Mouse (Mus musculus) monocyte, adult 5-6 weeks (primary cell): ENCODE measurements around the gene Cd300lg. TPM values are rescaled to one million over a fixed set of nuclear protein-coding genes. Genes with fewer than 3 reads are reported as not detected.
A peak's percentile ranks its signal among the peaks of the same experiment; 100 is the strongest.

Source experiments
- ATAC-seq: fragments of 153-309, 156-312 bp; replicated peaks from 2 replicates; pipeline ENCODE4 v1.8.0; 2017; ENCODE audit warnings: mild to moderate bottlenecking; ENCODE audit not compliant: low TSS enrichment, insufficient number of reproducible peaks, severe bottlenecking, poor library complexity, low FRiP score
- total RNA-seq: library from RNA; stranded (forward); fragments of 200-1000, 200-491, 200-594 nt; gene quantifications from 3 replicates; pipeline ENCODE4 v1.2.3, GENCODE M21; 2017

Gene Cd300lg
- total RNA-seq, 1 experiment from 2014 or later: 8.0 TPM

DNA sequence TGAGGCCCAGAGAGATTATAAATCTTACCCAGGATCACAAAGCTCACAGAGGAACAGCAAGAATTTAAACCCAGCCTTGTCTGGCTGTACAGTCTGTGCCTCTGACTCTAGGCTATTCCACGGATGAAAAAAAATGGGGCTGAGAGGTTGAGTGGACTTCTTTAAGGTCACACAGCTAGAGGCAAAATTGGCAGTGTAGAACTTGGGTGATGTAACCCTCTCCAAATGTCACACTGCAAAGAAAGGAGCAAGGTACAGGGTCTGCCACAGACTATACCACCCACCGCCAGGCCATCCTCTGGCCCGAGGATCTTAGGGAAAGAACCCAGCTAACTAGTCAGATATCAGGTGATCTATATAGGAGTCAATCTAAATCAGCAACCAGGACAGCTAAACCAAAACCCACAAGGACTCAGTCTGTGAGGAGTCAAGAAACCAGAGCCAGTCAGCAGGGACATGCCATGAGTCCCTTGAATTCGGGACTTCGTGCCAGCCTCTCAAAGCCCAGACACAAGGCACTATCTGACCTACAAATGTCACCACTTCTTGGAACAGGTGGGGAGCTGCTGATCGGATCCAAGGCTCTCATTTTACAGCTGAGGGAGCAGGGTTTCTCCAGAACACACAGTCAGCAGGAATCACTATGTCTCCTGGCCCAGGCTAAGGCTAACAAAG is 17.1 kb upstream of the Cd300lg start:
- ATAC-seq: no peak

DNA sequence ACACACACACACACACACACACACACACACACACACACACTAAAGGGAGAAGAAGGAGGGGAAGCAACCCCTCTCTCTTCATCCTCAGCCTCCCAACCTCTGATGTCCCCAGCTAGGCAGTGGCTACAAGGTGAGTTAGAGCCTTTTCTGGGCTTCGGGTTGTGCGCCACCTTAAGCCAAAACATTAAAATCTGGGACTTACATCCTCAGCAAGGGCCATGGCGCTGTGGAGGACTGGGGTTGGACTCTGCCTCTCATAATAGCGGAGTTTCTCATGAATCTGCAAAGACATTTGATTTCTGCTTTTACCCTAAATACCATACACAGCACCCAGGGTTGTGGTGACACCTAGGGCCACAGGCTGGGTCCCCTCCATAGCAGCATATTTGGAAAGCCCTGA is 16.4 kb upstream of the Cd300lg start:
- ATAC-seq: no peak

DNA sequence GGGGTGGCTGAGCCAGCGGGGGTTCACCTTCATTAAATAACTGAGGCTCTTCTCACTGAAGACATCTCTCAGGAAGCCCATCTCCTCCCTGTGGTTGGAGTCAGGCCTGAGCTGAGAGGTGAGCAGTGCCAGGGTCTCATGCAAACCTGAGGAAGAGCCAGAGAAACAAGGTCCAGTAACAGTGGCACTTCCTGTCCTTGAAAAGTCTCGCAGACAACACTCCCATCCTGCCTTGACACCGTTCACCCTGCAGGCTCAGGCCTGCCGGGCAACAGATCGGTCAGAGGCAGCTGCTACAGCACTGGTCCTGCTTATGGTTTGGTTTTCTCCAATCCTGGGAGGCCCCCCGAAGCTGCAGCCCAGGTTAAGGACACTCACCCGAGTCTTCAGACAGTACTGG is 16.0 kb upstream of the Cd300lg start:
- no peak for ATAC-seq

GRCm38 (mm10) chr11:102025991-102026660 is 15.2 kb upstream of the Cd300lg start:
- no peak for ATAC-seq

GRCm38 (mm10) chr11:102026694-102027360 is 14.5 kb upstream of the Cd300lg start:
- no peak for ATAC-seq

- ATAC-seq: no peak
Observed at GRCm38 (mm10) chr11:102027361-102028017, 13.8 kb upstream of the Cd300lg start.

- no peak for ATAC-seq
Observed at GRCm38 (mm10) chr11:102028087-102028816, 13.1 kb upstream of the Cd300lg start, which contains the start of gene Mpp3. Gene Mpp3, minus strand, starts transcription at chr11:102028461.

DNA sequence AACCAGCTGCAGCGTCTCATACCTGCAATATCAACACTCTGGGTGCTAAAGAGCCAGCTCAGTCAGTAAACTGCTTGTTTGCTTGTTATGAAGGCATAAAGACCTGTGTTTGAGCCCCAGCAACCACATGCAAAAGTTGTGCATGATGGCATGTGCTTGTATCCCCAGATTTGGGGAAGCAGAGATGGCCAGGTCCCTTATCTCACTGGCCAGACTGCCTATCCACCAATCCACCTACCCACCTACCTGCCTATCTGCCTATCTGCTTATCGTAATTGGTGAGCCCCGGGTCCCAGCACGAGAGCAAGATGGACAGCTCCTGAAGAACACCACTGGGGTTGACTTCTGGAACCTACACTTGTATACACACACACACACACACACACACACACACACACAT is 12.0 kb upstream of the Cd300lg start:
- no peak for ATAC-seq

- ATAC-seq: no peak
Observed at GRCm38 (mm10) chr11:102029966-102030365, 11.3 kb upstream of the Cd300lg start.

- ATAC-seq: no peak
Observed at GRCm38 (mm10) chr11:102031149-102031548, 10.2 kb upstream of the Cd300lg start.

- no peak for ATAC-seq
Observed at GRCm38 (mm10) chr11:102033055-102033591, 8.2 kb upstream of the Cd300lg start.

GRCm38 (mm10) chr11:102034887-102035286 is 6.4 kb upstream of the Cd300lg start:
- no peak for ATAC-seq

- no peak for ATAC-seq
Observed at GRCm38 (mm10) chr11:102035456-102035960, 5.8 kb upstream of the Cd300lg start.

GRCm38 (mm10) chr11:102036336-102036735 is 5.0 kb upstream of the Cd300lg start:
- ATAC-seq: no peak

DNA sequence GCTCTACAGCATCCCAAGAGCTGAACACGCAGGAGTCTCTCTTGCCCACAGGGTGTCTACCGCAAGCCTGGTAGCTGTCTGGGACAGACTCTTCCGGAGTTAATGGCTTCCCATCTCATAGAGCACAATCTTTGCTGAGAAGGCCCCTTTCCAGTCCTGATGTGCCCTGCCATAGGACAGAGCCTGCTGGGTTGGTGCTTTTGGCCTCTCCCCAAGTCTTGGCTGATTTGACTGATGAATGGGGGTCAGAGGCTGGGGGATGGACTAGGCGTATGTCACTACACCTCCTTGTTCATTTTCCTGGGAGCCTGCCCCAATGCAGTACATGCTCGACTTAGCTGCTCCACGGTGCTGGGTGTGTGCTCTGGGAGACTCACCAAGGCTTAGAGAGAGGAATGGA is 3.5 kb upstream of the Cd300lg start:
- ATAC-seq: no peak

- no peak for ATAC-seq
Observed at GRCm38 (mm10) chr11:102039487-102040137, 1.7 kb upstream of the Cd300lg start.

- peak; percentile 94 for ATAC-seq
Observed at GRCm38 (mm10) chr11:102040138-102040524, 1.2 kb upstream of the Cd300lg start.

DNA sequence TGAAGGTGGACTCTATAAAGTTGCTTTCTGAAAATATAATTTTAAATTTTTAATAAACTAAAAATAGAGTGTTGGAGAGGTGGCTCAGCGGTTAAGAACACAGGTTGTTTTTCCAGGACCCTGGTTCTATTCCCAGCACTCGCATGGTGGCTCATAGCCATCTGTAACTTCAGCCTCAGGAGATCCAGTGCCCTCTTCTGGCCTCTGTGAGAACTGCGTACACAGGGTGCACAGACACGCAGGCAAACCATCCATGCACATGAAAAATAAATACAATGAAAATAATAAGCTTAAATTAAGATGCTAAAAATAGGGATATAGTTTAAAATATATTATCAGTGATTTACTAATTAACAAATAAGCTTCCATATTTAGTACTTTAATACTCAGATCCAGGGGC is 663 bp upstream of the Cd300lg start:
- no peak for ATAC-seq
